Mouse (Mus musculus): ENCODE measurements around the gene Tiam1.

GRCm38 (mm10) chr16:90135580-90135979 is 8.0 kb downstream of the Tiam1 start:
- TF ChIP-seq CTCF (IDR thresholded peaks at IDR 0.05) (peak; percentile 45), EP300 (IDR thresholded peaks at IDR 0.05) (no peak)
